Mouse (Mus musculus): Measurements from ENCODE around the gene Neo1. TPM values are rescaled to one million over a fixed set of nuclear protein-coding genes. Genes with fewer than 3 reads are reported as not detected.

Gene Neo1
- polyA plus RNA-seq, 1 experiment = 16.3 TPM

DNA sequence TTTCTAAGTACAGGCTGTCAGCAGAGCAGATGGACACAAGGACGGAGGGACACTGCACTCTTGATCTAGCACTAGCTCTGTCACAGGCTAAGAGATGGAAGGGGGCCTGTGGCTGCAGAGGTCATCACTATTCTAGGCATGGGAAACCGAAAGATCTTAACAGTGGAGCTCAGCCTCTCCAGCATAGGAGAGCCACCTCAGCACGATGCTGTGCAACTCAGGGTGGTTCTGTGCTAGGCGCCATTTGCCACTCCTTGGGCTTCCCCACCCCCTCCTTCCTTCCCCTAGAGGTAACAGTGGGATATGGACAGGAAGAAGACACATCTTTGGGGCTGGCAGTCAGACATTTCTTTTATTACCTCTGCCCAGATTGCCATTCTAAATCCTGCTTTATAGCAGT is 161.9 kb downstream of the Neo1 start:
- no peak for DNase-seq (ENCODE audit: low read depth, low spot score)
- WGBS = 81% methylated on average over 4 of the region's 4 CpGs

DNA sequence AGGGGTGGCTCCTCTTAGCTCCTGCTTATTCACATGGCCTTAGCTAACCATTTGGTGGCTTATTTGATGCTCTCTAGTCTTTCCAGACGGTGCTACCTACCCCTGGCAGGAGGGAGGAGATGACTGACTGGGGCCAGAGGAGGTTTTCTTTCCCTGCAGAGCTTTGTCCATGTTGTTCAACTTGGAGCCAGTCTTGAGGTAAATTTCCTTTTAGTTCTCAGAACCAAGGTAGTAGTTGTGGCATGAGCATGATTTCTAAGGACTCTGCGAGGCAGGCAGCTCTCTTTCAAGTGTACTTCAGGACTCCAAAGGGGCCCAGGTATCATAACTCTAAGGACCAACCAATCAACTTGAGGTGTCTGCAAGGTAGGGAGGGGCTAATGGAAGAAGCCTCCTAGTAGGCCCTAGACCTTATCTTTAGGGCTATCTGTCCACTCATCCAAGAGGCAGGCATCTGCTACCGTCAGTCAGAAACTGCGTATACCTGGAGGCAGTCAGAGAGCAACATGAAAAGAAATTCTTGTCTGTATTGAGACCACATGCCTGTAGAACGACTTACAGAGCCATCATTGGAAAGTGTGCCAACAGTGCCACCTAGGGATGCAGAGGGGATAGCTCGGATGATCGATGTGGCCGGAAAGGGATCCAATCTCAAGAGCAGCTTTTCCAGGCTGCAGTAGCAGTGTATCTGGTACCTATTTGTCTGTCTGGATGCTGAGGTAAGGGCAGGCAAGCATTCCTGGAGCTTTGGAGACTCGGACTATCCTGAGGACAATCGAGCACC is 162.5 kb downstream of the Neo1 start:
- peak; percentile 10 for DNase-seq (ENCODE audit: low read depth, low spot score)
- 44% methylated on average over 10 of the region's 10 CpGs for WGBS

DNA sequence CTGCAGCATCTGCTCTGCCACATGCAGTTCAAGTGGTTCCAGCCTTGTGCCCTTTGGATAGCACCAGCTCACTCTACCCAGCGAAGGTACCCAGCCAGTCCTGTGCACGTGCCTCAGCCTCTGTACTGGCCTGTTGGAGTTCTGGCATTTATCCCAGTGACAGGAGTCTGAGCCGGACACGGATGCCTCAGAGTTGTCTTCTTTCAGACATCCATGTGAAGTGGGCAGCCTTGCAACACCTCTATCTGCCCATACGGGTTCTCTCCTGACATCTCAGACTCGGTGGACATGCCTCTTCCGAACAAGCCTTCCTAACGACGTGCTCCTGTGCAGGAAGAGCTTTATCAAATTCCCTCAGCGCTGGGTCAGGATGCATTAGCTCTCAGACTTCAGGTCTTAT is 165.1 kb downstream of the Neo1 start:
- WGBS = 75% methylated on average over 10 of the region's 10 CpGs
- DNase-seq (ENCODE audit: low read depth, low spot score) = no peak

DNA sequence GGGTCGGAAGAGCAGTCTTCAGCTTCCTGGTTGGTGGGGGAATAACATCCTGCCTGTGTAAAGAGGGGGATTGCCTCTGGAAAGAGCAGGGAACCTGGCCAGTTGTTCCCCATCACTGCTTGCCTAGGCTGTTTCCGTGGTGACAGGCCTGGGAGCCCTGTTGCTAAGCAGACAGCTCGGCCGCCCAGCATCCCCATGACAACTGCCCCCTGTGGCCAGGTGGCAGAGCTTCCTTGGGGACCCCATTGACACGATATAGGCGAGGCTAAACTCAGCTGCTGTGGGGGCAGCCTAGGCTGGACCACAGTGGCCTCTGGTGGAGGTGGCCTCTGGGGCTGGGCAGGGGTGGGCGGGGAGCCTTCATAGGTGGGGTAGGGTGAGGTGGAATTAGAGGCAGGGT is 172.4 kb downstream of the Neo1 start:
- 30% methylated on average over 7 of the region's 7 CpGs for WGBS
- no peak for DNase-seq (ENCODE audit: low read depth, low spot score)

DNA sequence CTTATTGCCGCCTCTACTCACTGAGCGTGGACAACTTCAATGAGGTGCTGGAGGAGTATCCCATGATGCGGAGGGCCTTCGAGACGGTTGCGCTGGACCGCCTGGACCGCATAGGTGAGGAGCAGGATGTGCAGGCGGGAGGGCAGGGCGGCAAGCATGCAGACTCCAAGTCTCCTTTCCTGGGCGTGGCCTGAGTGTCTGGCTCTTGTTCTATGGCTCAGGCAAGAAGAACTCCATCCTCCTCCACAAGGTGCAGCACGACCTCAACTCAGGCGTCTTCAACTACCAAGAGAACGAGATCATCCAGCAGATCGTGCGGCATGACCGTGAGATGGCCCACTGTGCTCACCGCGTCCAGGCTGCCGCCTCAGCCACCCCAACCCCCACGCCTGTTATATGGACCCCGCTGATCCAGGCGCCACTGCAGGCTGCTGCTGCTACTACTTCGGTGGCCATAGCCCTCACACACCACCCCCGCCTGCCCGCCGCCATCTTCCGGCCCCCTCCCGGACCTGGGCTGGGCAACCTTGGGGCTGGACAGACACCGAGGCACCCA is 177.1 kb downstream of the Neo1 start:
- whole genome bisulfite sequencing = 28% methylated on average over 30 of the region's 30 CpGs
- no peak for DNase-seq (ENCODE audit: low read depth, low spot score)

DNA sequence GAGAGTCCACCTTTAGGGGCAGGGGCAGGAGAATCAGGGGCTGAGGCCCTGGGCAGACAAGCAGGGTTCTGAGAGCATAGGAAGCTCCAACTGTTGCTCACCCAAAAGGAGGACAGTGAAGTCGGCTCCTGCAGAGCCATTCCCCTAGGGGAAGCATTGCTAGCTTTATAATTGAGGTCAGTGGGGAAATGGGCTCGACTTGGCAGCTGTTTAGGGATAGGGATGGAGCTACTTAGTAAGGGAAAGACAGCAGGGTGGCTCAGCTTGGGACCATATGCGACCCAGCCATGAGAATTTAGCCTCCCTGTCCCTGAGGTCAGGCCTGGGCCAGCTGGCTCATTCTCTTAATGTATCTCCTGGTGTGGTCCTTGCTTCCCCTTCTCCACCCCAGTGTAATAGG is 181.3 kb downstream of the Neo1 start:
- no peak for DNase-seq (ENCODE audit: low read depth, low spot score)

DNA sequence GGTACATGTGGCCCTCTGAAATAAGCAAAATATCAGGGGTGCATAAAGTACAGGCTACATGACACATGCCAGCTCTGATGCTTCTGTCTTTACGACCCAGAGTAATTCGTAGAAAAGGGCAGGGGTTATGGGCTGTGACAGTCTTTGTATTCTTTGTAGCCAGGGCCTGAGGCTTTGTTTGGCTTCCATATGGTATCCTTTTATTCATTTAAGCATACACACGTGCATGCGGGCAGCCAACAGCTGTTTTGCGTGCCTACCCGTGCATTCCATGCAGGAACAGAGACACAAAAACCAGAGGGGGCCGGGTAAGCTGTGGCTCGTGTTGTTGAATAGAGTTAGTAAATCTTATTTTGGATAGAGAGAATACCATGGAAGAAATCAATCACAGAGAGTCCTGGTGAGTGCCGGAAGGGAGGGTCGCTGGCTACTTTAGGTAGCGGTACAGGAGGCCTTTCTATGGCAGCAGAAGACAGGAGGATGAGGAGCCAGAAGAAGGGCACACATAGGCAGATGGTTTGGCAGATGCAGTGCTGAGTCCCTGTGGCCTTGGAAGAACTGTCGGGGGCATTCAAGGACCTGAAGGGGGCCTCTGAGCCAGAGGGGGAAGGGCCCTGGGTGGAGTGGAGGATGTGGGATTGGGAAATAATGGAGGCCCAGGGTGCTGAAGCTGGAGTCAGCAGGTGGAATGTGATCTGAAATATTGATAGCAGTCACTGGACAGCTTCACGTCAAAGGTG is 186.5 kb downstream of the Neo1 start:
- DNase-seq (ENCODE audit: low read depth, low spot score) = no peak
- 64% methylated on average over 13 of the region's 13 CpGs for WGBS

More for the DNA sequence above, 181.3 kb downstream of the Neo1 start:
- 46% methylated on average over 3 of the region's 3 CpGs for whole genome bisulfite sequencing

DNA sequence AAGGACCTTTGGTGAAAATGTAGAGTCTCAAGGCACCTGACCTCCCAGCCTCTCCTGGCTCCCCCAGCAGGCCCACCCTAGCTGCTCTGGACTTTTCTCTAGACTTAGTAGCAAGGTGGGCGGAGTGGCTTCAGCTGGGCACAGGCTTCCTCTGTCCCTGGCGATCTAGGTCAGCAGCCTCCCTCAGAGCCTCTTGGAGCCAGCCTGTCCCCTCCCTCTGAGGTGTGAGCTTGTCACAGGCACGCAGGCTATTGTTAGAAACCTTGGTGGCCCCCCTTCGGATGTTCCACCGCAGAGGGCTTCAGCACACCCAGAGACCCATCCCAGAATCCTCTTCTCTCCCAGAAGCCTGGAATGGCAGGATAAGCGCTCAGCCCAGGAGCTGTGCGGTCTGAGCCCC is 188.6 kb downstream of the Neo1 start:
- no peak for DNase-seq (ENCODE audit: low read depth, low spot score)
- WGBS = 70% methylated on average over 7 of the region's 7 CpGs

DNA sequence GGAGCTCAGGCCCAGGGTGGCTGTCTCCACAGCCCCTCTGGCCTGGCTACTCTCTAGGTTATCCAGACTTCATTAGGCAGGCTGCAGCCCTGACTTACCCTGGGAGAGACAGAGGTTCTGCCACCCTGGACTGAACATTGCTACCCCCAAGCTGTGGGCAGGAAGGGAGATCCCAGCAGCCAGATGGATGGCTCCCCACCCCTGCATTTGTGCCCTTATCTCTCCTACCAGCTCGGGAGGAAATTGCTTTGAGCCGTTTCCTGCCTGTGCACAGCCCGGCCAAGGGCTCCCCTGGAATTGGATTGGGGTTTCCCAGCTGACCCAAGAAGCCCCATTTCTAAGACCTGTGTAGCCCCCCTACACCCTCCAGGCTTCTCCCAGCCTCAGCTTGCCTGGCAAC is 189.2 kb downstream of the Neo1 start:
- no peak for DNase-seq (ENCODE audit: low read depth, low spot score)
- 27% methylated on average over 3 of the region's 3 CpGs for WGBS

DNA sequence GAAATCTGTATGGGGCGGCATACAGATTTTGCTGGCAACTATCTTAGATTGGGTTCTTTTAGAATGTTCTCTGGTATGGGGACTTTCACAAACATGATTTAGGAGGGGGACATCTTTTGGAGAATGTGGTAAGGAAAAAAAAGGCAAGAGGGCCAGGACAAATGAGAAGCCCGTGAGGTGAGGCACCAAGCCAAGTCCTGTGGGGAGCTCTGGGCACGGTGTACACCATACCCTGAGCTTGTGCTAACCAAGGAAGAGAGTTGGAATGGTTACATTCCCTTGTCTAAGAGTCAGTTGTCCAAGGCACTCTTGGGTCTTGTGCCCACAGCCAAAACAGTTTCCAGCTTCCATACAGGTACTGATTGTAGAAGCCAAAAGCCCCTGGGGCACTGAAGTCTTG is 191.6 kb downstream of the Neo1 start:
- DNase-seq (ENCODE audit: low read depth, low spot score) = no peak
- 83% methylated on average over 3 of the region's 3 CpGs for WGBS

DNA sequence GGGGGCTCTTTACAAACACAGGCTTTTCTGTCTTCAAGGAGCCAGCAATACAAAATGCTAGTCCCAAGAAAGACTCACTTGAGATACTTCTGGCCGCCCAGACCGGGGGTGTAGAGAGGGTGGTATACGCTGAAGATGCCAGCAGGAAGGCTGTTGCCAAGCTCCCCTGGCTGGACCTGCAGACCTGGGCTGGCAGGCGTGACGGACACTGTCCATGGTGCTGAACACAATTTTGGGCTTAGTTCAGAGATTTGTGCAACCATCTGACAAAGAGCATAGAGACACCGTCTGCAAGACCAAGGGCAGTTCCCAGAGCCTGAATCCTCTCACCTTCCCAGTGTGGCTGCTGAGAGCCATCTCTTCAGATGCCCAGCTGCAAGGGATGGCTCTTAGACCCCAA is 194.6 kb downstream of the Neo1 start:
- DNase-seq (ENCODE audit: low read depth, low spot score) = no peak

DNA sequence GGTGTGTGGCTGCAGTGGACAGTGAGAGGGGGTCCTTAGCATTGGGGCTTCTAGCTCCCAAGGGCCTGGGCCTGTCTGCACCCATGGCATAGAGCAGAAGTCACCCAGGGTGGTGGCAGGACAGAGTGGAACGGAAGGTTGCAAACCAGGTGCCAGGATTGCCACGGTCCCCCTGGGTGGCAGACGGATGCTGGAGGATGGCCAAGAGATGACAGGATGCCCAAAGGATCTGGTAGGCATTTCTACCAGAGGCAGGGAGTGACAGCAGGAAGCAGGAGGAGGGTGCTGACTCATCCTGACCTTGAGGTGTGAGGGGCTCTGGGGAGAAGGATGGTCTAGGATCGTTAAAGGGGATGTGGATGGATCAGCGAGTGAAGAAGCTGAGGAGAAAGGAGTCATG is 197.7 kb downstream of the Neo1 start:
- 60% methylated on average over 5 of the region's 5 CpGs for WGBS
- no peak for DNase-seq (ENCODE audit: low read depth, low spot score)

More for the DNA sequence above, 194.6 kb downstream of the Neo1 start:
- 11% methylated on average over 6 of the region's 6 CpGs for WGBS

DNA sequence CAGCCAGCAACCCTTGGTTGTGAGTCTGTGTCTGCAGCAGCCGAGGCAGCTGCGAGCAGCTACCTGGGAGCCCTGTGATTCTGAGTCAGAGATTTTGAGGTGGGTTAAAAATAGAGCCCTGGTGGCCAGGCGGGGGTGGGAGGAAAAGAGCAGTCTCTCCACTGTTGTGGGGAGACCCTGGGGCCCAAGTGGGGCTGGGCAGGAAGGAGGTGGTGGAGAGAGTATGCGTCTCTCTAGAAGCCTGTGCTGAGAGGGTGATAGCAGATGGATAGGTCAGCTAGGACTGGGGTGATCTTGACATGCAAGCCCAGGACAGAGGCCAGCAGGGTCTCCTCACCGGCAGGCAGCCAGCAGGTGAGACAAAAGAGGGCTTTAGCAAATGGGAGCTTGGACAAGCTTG is 199.1 kb downstream of the Neo1 start:
- 70% methylated on average over 5 of the region's 5 CpGs for WGBS
- DNase-seq (ENCODE audit: low read depth, low spot score) = no peak

DNA sequence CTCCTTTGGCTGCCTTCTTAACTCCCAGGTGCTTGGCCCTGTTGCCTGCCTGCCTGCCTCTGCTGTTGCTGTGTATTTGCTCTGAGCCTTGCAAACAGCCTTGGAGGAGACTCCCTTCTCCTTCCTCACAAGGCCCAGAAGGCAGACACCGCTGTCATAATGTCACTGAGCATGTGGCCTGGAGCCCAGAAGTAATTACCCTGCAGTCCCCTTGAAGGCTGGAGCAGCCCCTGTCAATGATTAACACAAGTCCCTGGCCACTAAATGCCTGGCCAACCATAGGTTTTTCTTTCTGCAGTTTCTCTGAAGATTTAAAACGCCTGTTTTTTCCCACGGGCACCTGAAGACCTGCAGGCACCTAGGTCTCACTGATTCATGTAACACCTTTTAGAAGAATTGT is 203.3 kb downstream of the Neo1 start:
- WGBS = 29% methylated on average over 3 of the region's 3 CpGs
- DNase-seq (ENCODE audit: low read depth, low spot score) = peak; percentile 61

DNA sequence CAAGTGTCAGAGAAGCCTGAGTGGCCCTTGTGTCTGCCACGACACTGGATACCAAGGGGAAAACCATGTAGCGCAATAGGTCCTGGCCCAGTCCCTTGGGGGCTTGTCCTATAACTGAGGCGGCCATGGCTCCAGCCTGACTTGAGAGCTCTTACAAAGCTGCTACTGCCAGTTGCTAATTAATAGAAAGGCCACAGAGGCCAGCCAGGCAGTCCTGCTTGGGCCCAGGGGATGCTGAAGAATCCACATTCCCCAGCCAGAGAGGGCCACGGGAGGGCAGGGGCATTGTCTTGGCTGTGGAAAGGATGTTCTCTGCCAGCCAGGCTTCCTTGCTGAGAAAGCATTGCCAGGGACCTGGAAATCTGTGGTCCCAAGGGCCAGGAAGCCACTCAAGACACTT is 206.6 kb downstream of the Neo1 start:
- WGBS = 79% methylated on average over 4 of the region's 4 CpGs
- no peak for DNase-seq (ENCODE audit: low read depth, low spot score)

Other genes starting within 250 kb of the Neo1 start
- gene Hcn4, start 213.0 kb downstream of the Neo1 start, polyA plus RNA-seq (2012; rRNA removed) = 0.29 and 0.66 TPM in 2 replicates